Mouse (Mus musculus) lung, embryonic 16.5 days (tissue): ENCODE data around the gene Cd160. TPM values are rescaled to one million over a fixed set of nuclear protein-coding genes. Genes with fewer than 3 reads are reported as not detected.

Experiments
- ATAC-seq: fragments of 200-750 bp; cut with Nextera tagmentation; 2 replicates; pipeline ENCODE4 v1.8.0; 2017; ENCODE audit warnings: low read depth, mild to moderate bottlenecking, moderate library complexity
- H3K27ac ChIP-seq: fragments of 300-500 bp; sonication (generic); 2 replicates; pipeline ENCODE4 v1.5.1; 2014; ENCODE audit warnings: mild to moderate bottlenecking, control low read depth, low read length
- H3K27me3 ChIP-seq: fragments of 300-500 bp; sonication (generic); 2 replicates; pipeline ENCODE4 v1.6.1; 2014; ENCODE audit warnings: low read depth, low read length, mixed read lengths; ENCODE audit not compliant: control insufficient read depth, insufficient read depth
- H3K36me3 ChIP-seq: fragments of 300-500 bp; sonication (generic); 2 replicates; pipeline ENCODE4 v1.6.1; 2014; ENCODE audit warnings: low read length; ENCODE audit not compliant: control insufficient read depth, insufficient read depth
- H3K4me1 ChIP-seq: fragments of 300-500 bp; sonication (generic); replicated peaks from 2 replicates; pipeline ENCODE4 v1.6.1; 2014; ENCODE audit warnings: low read length, mixed read lengths; ENCODE audit not compliant: control insufficient read depth, insufficient read depth
- H3K4me2 ChIP-seq: fragments of 300-500 bp; sonication (generic); 2 replicates; pipeline ENCODE4 v1.6.1; 2014; ENCODE audit warnings: low read depth, low read length, control low read depth
- H3K4me3 ChIP-seq: fragments of 300-500 bp; sonication (generic); 2 replicates; pipeline ENCODE4 v1.5.1; 2014; ENCODE audit warnings: mild to moderate bottlenecking, low read length, control low read depth
- H3K9ac ChIP-seq: fragments of 300-500 bp; sonication (generic); 2 replicates; pipeline ENCODE4 v1.6.1; 2014; ENCODE audit warnings: low read length, control low read depth
- H3K9me3 ChIP-seq: fragments of 300-500 bp; sonication (generic); 2 replicates; pipeline ENCODE4 v1.6.1; 2016; ENCODE audit warnings: low read length; ENCODE audit not compliant: control insufficient read depth
- WGBS: fragments of 180-500 bp; shearing (Covaris S2); extraction: QIAGEN DNeasy Blood & Tissue Kit; methylation state at CpG from one replicate; pipeline ENCODE4 v1.1.7; 2014; 5-methylcytosine and 5-hydroxymethylcytosine counted together
- polyA plus RNA-seq: library from polyadenylated mRNA; unstranded; fragments of >200 nt; fragmentation: Nextera tagmentation; extraction: Ambion mirVana; gene quantifications from 2 replicates; pipeline ENCODE4 v1.2.1, GENCODE M21; 2015

The Cd160 gene
- polyA plus RNA-seq, 1 experiment from 2014 or later: 0.40 TPM

DNA sequence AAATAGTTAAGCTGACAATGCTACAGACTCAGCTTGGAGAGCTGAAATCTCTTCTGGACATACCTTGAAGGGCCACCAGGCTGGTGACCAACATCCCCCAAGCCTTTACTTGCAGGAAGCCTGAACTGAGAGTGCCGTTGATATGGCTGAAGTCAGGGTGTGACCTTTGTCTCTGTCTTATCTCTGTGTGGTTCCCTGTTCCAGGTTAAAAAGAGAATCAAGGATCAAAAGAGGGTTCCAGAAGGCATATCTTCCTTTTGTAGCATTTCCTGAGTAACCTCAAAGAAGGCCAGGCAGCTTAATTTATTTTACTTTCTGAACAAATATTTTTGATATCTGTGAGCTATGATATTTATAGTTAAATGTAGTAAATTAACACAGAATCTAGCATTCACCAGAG lies 26.9 kb downstream of the Cd160 start:
- Histone ChIP-seq H3K4me2 (no peak overlapping the region), H3K9me3 (no peaks in the 10 kb centered on the region), H3K4me1 (no peaks in the 10 kb centered on the region), H3K27me3 (no peaks in the 10 kb centered on the region), H3K9ac (no peak overlapping the region), H3K4me3 (no peak overlapping the region), H3K27ac (no peak overlapping the region), H3K36me3 (no peaks in the 10 kb centered on the region)
- ATAC-seq: no peak
- 40% methylated on average over 1 of the region's 1 CpGs for WGBS

DNA sequence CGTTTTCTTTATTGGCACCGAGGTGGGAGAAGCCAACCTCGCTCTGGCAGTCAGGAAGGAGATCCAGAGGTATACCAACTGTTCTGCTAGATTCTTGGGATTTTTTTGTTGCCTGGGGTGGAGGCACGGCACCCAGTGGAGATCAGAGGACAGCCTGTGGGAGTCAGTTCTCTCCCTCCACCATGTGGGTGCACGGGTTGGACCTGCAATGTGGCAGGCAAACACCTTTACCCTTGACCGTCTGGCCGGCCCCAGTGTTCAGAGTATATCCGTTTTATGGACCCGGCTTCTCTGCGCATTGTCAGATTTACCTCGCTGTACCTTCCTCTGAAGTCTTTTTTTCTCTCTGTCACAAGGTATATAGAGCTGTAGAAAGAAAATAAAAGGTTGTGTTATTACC lies 28.9 kb downstream of the Cd160 start:
- ATAC-seq: no peak
- Histone ChIP-seq H3K27me3 (no peaks in the 10 kb centered on the region), H3K4me3 (no peak overlapping the region), H3K9me3 (no peaks in the 10 kb centered on the region), H3K4me2 (no peak overlapping the region), H3K36me3 (0 out of 2 replicates have a peak, but pooled peaks cover 3% of the 10 kb centered on the region), H3K4me1 (no peaks in the 10 kb centered on the region), H3K27ac (no peak overlapping the region), H3K9ac (no peak overlapping the region)
- 75% methylated on average over 11 of the region's 11 CpGs for WGBS

DNA sequence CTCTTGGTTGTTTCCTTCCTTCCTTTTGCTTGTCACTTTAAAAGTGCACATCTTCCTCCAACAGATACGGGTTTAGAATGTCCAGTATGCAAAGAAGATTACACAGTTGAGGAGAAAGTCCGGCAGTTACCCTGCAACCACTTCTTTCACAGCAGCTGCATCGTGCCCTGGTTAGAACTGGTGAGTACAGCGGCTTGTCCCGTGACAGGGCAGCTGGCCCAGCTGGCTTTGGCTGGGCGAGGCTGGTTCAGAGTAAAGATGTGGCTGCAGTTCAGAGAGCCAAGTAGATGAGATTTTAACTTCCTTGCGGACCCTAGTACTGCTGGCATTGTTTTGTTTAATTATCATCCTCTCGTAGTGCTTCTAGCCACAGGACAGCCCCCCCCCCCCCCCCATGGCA lies 40.6 kb downstream of the Cd160 start:
- H3K36me3 ChIP-seq: peaks cover 11% of the 10 kb centered on the region; the same call in 1 of the 2 replicates
- WGBS: 80% methylated on average over 8 of the region's 8 CpGs
- ATAC-seq: no peak
- H3K27me3 ChIP-seq: no peaks in the 10 kb centered on the region
- H3K9me3 ChIP-seq: no peaks in the 10 kb centered on the region
- H3K4me3 ChIP-seq: no peak overlapping the region
- no peak overlapping the region for H3K9ac ChIP-seq
- H3K27ac ChIP-seq: no peak overlapping the region
- no peaks in the 10 kb centered on the region for H3K4me1 ChIP-seq
- H3K4me2 ChIP-seq: no peak overlapping the region

DNA sequence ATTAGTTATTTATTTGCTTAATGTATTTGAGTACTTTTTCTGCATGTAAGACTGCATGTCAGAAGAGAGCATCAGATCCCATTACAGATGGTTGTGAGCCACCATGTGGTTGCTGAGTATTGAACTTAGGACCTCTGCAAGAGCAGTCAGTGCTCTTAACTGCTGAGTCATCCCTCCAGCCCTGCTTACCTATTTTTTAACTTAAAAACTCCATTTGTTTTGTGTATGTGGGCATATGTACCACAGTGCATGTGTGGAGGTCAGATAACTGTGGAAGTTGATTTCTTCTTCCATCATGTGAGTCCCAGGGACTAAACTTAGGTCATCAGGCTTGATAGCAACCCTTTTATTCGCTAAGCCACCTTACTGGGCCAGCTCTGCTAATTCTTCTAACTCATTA lies 41.4 kb downstream of the Cd160 start:
- Histone ChIP-seq H3K9me3 (no peaks in the 10 kb centered on the region), H3K4me1 (no peaks in the 10 kb centered on the region), H3K9ac (no peak overlapping the region), H3K4me3 (no peak overlapping the region), H3K36me3 (peaks cover 11% of the 10 kb centered on the region; the same call in 1 of the 2 replicates), H3K27me3 (no peaks in the 10 kb centered on the region), H3K4me2 (no peak overlapping the region), H3K27ac (no peak overlapping the region)
- 96% methylated on average over 1 of the region's 1 CpGs for WGBS
- ATAC-seq: no peak

DNA sequence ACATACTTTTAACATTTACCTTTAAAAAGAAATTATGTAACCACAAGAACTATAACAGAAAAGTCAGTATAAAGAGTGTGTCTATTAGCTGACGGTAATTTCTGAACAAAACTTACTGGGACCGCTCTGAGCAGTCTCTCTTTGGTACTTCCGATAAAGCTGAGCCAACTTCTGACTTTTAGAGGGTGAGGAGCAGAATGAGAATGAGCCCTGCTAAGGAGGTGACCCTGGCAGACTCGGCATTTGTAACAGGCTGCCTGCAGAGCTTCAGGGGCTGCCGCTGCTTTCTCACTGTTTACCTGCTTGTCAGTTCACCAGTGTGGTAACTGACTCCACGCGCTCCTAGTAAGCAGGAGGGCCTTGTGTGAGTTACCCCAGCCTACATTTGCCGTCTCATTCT lies 46.9 kb downstream of the Cd160 start:
- no peak for ATAC-seq
- WGBS: 62% methylated on average over 8 of the region's 8 CpGs
- H3K4me2 ChIP-seq: no peak overlapping the region
- H3K4me1 ChIP-seq: no peaks in the 10 kb centered on the region
- H3K9me3 ChIP-seq: no peaks in the 10 kb centered on the region
- H3K4me3 ChIP-seq: no peak overlapping the region
- H3K36me3 ChIP-seq: 0 out of 2 replicates have a peak, but pooled peaks cover 4% of the 10 kb centered on the region
- no peak overlapping the region for H3K9ac ChIP-seq
- H3K27ac ChIP-seq: no peak overlapping the region
- no peaks in the 10 kb centered on the region for H3K27me3 ChIP-seq

DNA sequence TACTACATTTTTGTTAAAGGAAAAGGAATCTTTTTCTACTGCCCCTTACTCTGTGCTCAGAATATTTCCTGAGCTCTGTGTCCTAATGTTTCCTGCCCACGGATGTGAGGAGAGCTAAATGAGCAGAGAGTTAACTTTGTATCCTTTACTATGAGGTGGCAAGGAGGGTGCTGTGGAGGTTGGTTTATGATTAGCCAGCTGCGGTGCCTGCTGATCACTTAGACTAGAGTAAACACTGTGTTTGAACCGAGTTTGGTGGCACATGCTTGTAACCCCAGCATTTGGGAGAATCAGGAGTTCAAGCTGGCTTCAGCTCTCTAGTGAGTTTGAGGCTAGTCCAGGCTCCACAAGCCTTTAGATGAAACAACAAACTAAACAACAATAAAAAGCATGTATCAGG lies 52.0 kb downstream of the Cd160 start:
- Histone ChIP-seq H3K9me3 (no peaks in the 10 kb centered on the region), H3K4me1 (no peaks in the 10 kb centered on the region), H3K9ac (no peak overlapping the region), H3K36me3 (0 out of 2 replicates have a peak, but pooled peaks cover 4% of the 10 kb centered on the region), H3K27ac (no peak overlapping the region), H3K4me2 (no peak overlapping the region), H3K27me3 (no peaks in the 10 kb centered on the region), H3K4me3 (no peak overlapping the region)
- no peak for ATAC-seq
- WGBS: 39% methylated on average over 3 of the region's 3 CpGs

DNA sequence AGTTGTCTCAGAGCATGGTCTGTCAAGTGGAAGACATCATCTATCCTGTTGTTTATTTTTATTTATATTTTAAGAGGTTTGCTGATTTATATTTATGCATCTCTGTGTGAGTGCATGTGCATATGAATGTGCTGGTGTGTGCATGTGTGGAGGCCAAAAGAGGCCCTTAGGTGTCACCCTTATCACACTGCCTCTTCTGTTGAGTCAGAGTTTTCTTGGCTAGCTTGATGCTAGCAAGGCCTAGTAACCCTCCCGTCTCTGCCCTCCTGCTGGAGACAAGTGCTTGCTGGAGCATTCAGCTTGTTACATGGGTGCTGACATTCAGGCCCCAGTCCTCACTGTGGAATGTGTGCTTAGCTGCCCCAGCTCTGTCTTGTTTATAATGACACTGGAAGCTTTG lies 56.2 kb downstream of the Cd160 start:
- Histone ChIP-seq H3K9ac (no peak overlapping the region), H3K9me3 (no peaks in the 10 kb centered on the region), H3K4me3 (no peak overlapping the region), H3K36me3 (0 out of 2 replicates have a peak, but pooled peaks cover 4% of the 10 kb centered on the region), H3K4me1 (no peaks in the 10 kb centered on the region), H3K27me3 (no peaks in the 10 kb centered on the region), H3K27ac (no peak overlapping the region), H3K4me2 (no peak overlapping the region)
- no peak for ATAC-seq
- 31% methylated on average over 1 of the region's 1 CpGs for WGBS

DNA sequence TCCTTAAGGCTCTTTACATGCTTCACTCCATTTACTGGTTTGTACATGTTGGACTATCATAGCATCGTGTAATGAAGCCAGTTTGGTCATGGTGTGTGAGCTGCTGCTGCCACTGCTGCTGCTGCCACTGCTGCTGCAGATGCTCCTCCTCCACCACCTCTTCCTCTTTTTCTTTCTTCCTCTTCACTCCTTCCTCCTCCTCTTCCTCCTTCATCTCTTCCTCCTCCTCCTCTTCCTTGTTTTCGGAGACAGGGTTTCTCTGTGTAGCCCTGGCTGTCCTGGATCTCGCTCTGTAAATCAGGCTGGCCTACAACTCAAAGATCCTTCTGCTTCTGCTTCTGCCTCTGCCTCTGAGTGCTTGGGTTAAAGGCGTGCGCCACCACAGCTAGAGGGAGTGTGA lies 59.2 kb downstream of the Cd160 start:
- 87% methylated on average over 5 of the region's 5 CpGs for WGBS
- ATAC-seq: no peak
- no peak overlapping the region for H3K9ac ChIP-seq
- H3K9me3 ChIP-seq: no peaks in the 10 kb centered on the region
- H3K4me2 ChIP-seq: no peak overlapping the region
- no peaks in the 10 kb centered on the region for H3K36me3 ChIP-seq
- H3K27ac ChIP-seq: no peak overlapping the region
- no peak overlapping the region for H3K4me3 ChIP-seq
- H3K4me1 ChIP-seq: no peaks in the 10 kb centered on the region
- H3K27me3 ChIP-seq: no peaks in the 10 kb centered on the region

DNA sequence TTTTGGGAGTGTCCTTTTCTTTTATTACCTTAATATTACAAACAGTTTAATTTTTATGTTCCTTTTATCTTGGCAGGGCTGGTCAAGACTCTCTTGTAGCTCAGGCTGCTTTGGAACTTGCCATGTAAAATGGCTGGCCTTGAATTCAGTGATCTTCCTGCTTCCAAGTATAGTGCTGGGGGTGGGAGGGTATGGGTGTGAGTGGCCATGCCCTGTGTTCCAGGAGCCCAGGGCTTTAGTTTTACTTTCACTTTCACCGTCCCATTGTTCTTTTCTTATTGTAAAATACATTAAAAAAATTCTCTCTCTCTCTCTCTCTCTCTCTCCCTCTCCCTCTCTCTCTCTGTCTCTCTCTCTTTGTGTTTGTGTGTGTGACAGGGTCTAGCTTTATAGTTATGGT lies 64.6 kb downstream of the Cd160 start:
- no peak overlapping the region for H3K4me3 ChIP-seq
- 83% methylated on average over 1 of the region's 1 CpGs for WGBS
- no peak overlapping the region for H3K9ac ChIP-seq
- no peaks in the 10 kb centered on the region for H3K4me1 ChIP-seq
- H3K36me3 ChIP-seq: no peaks in the 10 kb centered on the region
- no peak overlapping the region for H3K27ac ChIP-seq
- H3K4me2 ChIP-seq: no peak overlapping the region
- H3K9me3 ChIP-seq: no peaks in the 10 kb centered on the region
- no peak for ATAC-seq
- H3K27me3 ChIP-seq: no peaks in the 10 kb centered on the region

DNA sequence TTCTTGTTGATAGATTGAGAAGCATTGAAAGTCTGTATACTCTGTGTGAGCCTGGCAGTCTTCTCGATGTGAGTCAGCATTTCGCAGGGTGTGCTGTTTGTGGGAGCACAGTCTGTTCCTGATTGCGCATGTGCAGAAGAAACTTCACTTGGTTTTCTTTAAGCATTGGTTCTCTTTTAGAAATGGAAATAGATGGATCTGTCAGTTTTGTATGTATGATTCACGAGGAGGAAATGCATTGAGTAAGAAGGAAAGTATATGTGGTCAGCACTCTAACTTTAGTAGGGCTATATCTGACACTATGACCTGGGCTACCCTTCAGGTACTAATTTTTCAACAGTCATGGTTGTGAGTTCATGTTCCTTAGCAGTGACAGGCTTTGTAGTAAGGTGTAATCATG lies 69.5 kb downstream of the Cd160 start:
- H3K4me2 ChIP-seq: no peak overlapping the region
- no peaks in the 10 kb centered on the region for H3K9me3 ChIP-seq
- ATAC-seq: no peak
- 88% methylated on average over 4 of the region's 4 CpGs for WGBS
- no peak overlapping the region for H3K27ac ChIP-seq
- no peaks in the 10 kb centered on the region for H3K4me1 ChIP-seq
- no peaks in the 10 kb centered on the region for H3K27me3 ChIP-seq
- no peak overlapping the region for H3K9ac ChIP-seq
- no peak overlapping the region for H3K4me3 ChIP-seq
- no peaks in the 10 kb centered on the region for H3K36me3 ChIP-seq
